Mouse (Mus musculus): ENCODE results near the gene Rtn3. TPM values are rescaled to one million over a fixed set of nuclear protein-coding genes. Genes with fewer than 3 reads are reported as not detected.

Rtn3 gene
- 10 to 100 TPM; 31.3 to 87.5 TPM for polyA plus RNA-seq (2012; fragmentation: generic; extraction: Trizol)

DNA sequence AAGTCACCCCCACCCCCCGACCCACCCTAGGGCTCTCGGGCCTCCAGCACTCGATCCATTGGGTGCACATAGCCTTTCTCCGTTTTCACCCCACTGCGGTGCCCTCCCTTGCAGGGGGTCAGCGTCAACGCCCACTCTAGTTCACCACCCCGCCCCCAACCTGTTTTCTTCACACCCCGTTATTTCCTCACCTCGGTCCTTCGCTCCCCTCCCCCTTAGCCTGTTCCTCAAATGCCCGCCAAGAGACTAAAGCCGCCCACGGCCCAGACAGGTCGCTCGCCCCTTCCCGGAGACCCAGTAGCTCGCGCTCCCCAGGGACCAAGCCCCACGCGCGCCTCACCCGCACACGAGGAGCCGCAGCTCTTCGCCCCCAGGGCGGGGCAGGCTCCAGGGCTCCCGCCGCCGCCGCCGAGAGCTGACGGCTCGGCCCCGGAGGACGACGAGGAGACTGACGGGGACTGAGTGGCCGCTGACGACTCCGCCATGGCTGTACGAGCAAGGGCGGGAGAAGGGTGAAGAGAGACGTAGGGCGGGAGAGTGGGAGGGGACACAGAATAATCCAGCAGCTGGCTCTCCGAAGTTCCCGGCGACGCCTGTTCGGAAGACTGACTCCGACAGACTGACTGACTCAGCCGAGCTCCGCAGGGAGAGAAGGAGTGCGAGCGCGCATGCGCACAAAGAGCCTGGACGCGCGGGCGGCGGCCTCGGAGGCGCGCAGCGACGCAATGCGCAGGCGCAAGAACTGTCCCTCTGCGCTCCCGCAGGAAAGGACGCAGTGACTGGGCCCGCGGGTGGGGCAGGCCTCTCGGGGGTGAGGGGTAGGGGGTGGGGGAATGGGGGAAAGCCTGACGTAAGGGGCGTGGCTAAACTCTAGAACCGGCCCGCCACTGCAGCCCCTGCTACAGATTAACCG is at the start of gene Rtn3:
Rtn3 (minus strand) TSS at position 683 of the 913 bp plus-strand sequence.

DNA sequence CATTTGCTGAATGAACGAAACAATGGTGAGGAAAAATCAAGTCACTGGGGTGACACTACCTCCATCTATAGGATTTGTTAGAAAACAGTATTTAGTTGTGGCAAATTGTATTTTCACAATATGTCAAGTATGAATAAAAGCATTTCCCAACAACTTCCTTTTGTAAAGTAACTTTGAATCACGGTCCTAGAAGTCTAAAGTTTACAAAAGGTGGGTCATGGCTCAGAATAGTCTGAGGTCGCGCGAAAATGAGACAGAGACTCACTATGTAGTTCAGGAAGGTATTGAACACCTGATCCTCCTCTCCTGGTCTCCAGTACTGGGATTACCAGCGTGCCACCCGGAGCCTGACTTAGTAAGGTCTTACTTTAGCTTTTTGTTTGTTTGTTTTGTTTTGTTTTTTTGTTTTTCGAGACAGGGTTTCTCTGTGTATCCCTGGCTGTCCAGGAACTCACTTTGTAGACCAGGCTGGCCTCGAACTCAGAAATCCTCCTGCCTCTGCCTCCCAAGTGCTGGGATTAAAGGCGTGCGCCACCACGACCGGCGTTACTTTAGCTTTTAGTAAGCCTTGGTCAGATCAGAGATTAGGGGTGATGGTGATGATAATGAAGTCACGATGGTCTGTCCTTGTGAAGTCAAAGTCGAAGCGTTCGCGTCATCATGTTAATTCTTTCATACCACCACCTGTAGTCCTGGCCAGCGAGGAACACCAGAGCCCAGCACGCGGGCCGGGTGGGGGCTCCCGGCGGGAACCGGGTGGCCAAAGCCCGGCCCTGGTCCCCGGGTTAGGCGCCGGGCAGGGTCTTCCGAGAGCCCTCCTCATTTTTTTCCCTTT is 10.5 kb upstream of the Rtn3 start, which contains the start of gene Atl3:
Atl3 (plus strand) TSS at position 689 of the 835 bp plus-strand sequence.

DNA sequence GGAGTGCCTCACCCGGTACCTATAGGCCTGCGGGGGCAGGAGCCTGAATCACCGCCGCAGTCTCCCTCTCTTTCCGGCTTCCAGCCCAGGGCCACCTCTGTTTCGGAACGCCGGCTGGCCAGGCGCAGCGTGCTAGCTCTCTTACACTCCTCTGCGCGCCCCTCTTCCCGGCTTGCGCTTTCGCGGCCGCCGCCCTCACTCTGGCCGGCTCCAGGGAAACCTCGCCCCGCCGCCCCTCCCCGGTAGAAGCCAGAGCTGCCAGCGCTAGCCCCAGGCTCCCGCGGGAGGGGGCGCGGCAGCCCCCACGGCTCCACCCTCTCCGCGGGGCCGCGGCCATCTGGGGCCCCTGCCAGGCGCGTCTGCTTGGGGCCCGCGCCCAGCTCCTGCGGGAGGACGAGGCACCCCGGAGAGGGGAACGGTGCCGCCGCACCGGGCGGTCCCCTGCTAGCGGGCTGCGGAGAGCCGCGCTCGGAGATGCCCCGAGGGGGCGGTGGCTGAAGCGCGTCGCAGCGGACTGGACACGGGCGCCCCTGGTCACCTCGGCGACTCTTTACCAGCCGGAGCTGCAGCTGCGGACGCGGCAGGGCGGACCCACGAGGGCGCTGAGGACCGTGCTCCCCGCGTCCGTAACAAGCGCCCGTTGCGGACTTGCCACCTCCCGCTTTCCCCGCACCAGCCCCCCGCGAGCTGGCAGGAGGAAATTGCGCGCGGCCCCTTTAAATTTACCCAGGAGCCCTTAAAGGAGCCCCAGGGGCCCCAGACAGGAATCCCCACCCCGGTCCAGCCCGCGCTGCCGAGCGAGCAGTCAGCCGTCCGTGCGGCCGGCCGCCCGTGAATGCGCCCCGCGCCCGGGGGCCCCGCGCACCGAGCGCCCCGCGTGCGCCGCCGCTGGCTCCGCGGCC is 66.0 kb downstream of the Rtn3 start, which contains the start of gene 2700081O15Rik:
2700081O15Rik (plus strand) TSS at position 792 of the 902 bp plus-strand sequence.

DNA sequence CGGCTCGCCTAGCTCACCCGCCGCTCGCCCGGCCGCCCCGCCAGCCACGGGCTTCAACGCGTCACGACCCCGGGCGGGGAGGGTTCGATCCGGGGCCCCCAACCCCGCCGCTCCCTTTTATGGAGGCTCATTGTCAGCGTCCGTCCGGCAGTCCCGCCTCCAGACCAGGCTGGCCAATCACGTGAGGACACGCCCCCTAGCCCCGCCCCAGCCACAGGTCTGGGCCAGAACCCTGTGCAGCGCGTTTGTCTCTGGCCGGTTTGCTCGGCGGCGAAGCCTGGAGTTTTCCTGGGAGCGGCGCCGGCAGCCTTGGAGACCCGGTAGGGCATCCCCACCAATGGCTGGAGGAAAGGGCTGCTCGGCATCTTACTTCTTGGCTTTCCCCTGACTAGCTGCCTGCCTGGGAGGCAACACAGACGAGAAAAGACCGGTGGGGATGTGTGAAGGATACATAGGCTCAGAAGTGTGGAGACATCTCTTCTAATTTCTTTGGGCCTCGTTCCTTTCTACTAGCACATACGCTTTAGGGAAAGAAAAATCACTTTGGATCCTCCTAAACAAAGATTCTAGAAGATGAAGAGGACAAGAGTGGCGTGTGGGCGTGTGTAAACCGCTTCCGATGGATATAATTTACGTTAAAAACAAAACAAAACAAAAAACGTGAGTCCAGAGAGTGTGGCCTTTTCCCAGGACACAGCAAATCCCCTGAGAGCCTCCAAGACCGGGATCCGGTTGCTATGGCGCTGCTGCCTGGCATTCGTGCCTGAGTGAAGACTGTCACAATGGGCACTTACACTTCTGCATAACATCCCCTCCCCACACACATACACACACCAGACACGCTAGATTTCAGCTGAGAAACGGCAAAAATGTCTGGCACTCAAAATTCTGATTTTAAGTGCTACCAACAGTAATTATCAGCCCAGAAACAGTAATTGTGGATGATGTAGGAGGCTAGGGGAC is 99.9 kb downstream of the Rtn3 start, which contains the start of gene Spindoc:
Spindoc (minus strand) TSS at position 92 of the 963 bp plus-strand sequence.

Other genes with a start within 250 kb of the Rtn3 start
- 10 to 100 TPM in 1 of 2 experiments, 1 to 10 TPM in 1; 3.9 to 12.4 TPM for gene Naa40, start 242.1 kb downstream of the Rtn3 start, polyA plus RNA-seq (2012; fragmentation: generic; extraction: Trizol)
- gene Rcor2, start 216.0 kb downstream of the Rtn3 start, polyA plus RNA-seq (2012; fragmentation: generic; extraction: Trizol), result 10 to 100 TPM; 10.0 to 19.3 TPM
- gene Mark2, start 141.4 kb downstream of the Rtn3 start, polyA plus RNA-seq (2012; fragmentation: generic; extraction: Trizol), result 10 to 100 TPM; 15.9 to 38.9 TPM
- 10 to 100 TPM; 16.9 to 20.6 TPM for gene Spindoc, start 100.3 kb downstream of the Rtn3 start, polyA plus RNA-seq (2012; fragmentation: generic; extraction: Trizol)
- gene 2700081O15Rik, start 65.7 kb downstream of the Rtn3 start, polyA plus RNA-seq (2012; fragmentation: generic; extraction: Trizol), result 10 to 100 TPM in 1 of 2 experiments, 1 to 10 TPM in 1; 4.4 to 38.3 TPM
- gene Atl3, start 10.8 kb upstream of the Rtn3 start, polyA plus RNA-seq (2012; fragmentation: generic; extraction: Trizol), result 10 to 100 TPM in 1 of 2 experiments, 1 to 10 TPM in 1; 2.1 to 18.7 TPM
- 10 to 100 TPM; 13.2 to 19.5 TPM for gene Pla2g16, start 74.2 kb upstream of the Rtn3 start, polyA plus RNA-seq (2012; fragmentation: generic; extraction: Trizol)
- gene Lgals12, start 123.9 kb upstream of the Rtn3 start, polyA plus RNA-seq (2012; fragmentation: generic; extraction: Trizol), result not detected
- under 1 TPM in 1 of 2 experiments, not detected in 1; 0.06 TPM for gene Hrasls5, start 129.3 kb upstream of the Rtn3 start, polyA plus RNA-seq (2012; fragmentation: generic; extraction: Trizol)
- gene Slc22a19, start 228.0 kb upstream of the Rtn3 start, polyA plus RNA-seq (2012; fragmentation: generic; extraction: Trizol), result not detected

All from C3H10T1/2 (cell line).